Mouse (Mus musculus) neural tube, embryonic 14.5 days (tissue): Measurements from ENCODE around the gene Ugt1a8. TPM values are rescaled to one million over a fixed set of nuclear protein-coding genes. Genes with fewer than 3 reads are reported as not detected.

ENCODE experiments used
- ATAC-seq: fragments of 200-750 bp; cut with Nextera tagmentation; 2 replicates; pipeline ENCODE4 v1.8.0; 2017; ENCODE audit warnings: low read depth, mild to moderate bottlenecking, moderate TSS enrichment, moderate library complexity
- H3K27ac ChIP-seq: fragments of 300-500 bp; sonication (generic); 2 replicates; pipeline ENCODE4 v1.5.1; 2014; ENCODE audit warnings: low read depth, mild to moderate bottlenecking, control low read depth, low read length, moderate library complexity, mixed read lengths
- H3K27me3 ChIP-seq: fragments of 300-500 bp; sonication (generic); 2 replicates; pipeline ENCODE4 v1.6.1; 2014; ENCODE audit warnings: low read length; ENCODE audit not compliant: control insufficient read depth, insufficient read depth
- H3K36me3 ChIP-seq: fragments of 300-500 bp; sonication (generic); 2 replicates; pipeline ENCODE4 v1.6.1; 2014; ENCODE audit warnings: low read length, mixed read lengths; ENCODE audit not compliant: control insufficient read depth, insufficient read depth
- H3K4me1 ChIP-seq: fragments of 300-500 bp; sonication (generic); 2 replicates; pipeline ENCODE4 v1.6.1; 2014; ENCODE audit warnings: low read length; ENCODE audit not compliant: control insufficient read depth, insufficient read depth
- H3K4me2 ChIP-seq: fragments of 300-500 bp; sonication (generic); 2 replicates; pipeline ENCODE4 v1.6.1; 2014; ENCODE audit warnings: mild to moderate bottlenecking, low read depth, low read length, control low read depth
- H3K4me3 ChIP-seq: fragments of 300-500 bp; sonication (generic); 2 replicates; pipeline ENCODE4 v1.5.1; 2014; ENCODE audit warnings: low read depth, low read length, control low read depth, mixed read lengths
- H3K9ac ChIP-seq: fragments of 300-500 bp; sonication (generic); replicated peaks from 2 replicates; pipeline ENCODE4 v1.6.1; 2014; ENCODE audit warnings: low read depth, mild to moderate bottlenecking, control low read depth, low read length, mixed read lengths
- H3K9me3 ChIP-seq: fragments of 300-500 bp; sonication (generic); 2 replicates; pipeline ENCODE4 v1.6.1; 2016; ENCODE audit warnings: low read length; ENCODE audit not compliant: control insufficient read depth
- WGBS: fragments of 180-500 bp; shearing (Covaris S2); extraction: QIAGEN DNeasy Blood & Tissue Kit; methylation state at CpG from one replicate; pipeline ENCODE4 v1.1.7; 2014; 5-methylcytosine and 5-hydroxymethylcytosine counted together
- polyA plus RNA-seq: library from polyadenylated mRNA; unstranded; fragments of >200 nt; fragmentation: Nextera tagmentation; extraction: Ambion mirVana; gene quantifications from 2 replicates; pipeline ENCODE4 v1.2.1, GENCODE M21; 2014

The Ugt1a8 gene
- polyA plus RNA-seq, 1 experiment from 2014 or later: not detected

DNA sequence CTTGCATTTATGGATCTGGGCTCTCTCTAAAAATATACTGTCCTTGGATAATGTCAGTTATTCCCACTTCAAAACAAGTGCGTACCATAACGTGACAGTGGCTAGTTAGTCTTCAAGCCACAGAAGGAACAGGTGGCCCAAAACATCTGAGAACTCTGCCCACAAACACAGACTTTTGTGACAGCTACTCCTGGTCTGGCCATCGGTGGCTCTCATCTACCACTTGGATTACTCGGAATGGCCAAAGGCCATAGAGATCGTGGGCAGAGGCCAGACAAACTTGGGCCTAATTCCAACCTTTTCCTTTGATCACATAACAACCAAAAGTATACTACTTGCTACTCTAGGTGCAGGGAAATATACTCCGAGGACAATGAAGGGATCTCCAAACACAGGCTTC lies 180.5 kb downstream of the Ugt1a8 start:
- no peak overlapping the region for H3K27ac ChIP-seq
- no peak overlapping the region for H3K9ac ChIP-seq
- H3K4me3 ChIP-seq: no peak overlapping the region
- no peak overlapping the region for H3K4me2 ChIP-seq
- ATAC-seq: no peak
- H3K9me3 ChIP-seq: no peaks in the 10 kb centered on the region
- peaks cover 76% of the 10 kb centered on the region for H3K36me3 ChIP-seq
- H3K27me3 ChIP-seq: no peaks in the 10 kb centered on the region
- no peaks in the 10 kb centered on the region for H3K4me1 ChIP-seq
- WGBS: 89% methylated on average over 6 of the region's 6 CpGs

Other genes starting within 250 kb of the Ugt1a8 start
- 56.4 and 58.2 TPM in 2 replicates for gene Dgkd, start 234.5 kb upstream of the Ugt1a8 start, polyA plus RNA-seq
- 22.0 and 22.1 TPM in 2 replicates for gene Usp40, start 79.3 kb upstream of the Ugt1a8 start, polyA plus RNA-seq
- not detected in 2 replicates for gene Ugt1a10, start 32.4 kb upstream of the Ugt1a8 start, polyA plus RNA-seq
- gene Ugt1a9, start 17.0 kb upstream of the Ugt1a8 start, polyA plus RNA-seq: not detected in 2 replicates
- 0.32 and 1.1 TPM in 2 replicates for gene Ugt1a7c, start 7.2 kb downstream of the Ugt1a8 start, polyA plus RNA-seq
- gene Ugt1a6b, start 15.4 kb downstream of the Ugt1a8 start, polyA plus RNA-seq: not detected in 2 replicates
- gene Ugt1a6a, start 47.0 kb downstream of the Ugt1a8 start, polyA plus RNA-seq: 0.76 and 1.6 TPM in 2 replicates
- gene Ugt1a5, start 78.2 kb downstream of the Ugt1a8 start, polyA plus RNA-seq: not detected in 2 replicates
- gene Ugt1a2, start 112.8 kb downstream of the Ugt1a8 start, polyA plus RNA-seq: 0.15 TPM in 1 of 2 replicates, not detected in the other
- gene Dnajb3, start 118.0 kb downstream of the Ugt1a8 start, polyA plus RNA-seq: 12.4 and 13.3 TPM in 2 replicates
- gene Ugt1a1, start 124.1 kb downstream of the Ugt1a8 start, polyA plus RNA-seq: not detected in 2 replicates
- 0.71 and 0.95 TPM in 2 replicates for gene Mroh2a, start 139.2 kb downstream of the Ugt1a8 start, polyA plus RNA-seq
- gene Hjurp, start 189.8 kb downstream of the Ugt1a8 start, polyA plus RNA-seq: 55.8 and 71.7 TPM in 2 replicates
- gene Trpm8, start 189.8 kb downstream of the Ugt1a8 start, polyA plus RNA-seq: 0.07 TPM in 1 of 2 replicates, not detected in the other